In genomic region chr12:100530871-100531270, GRCm38 (mm10) we compare ENCODE assay signal across 15 mouse cellular contexts. TPM values are rescaled to one million over a fixed set of nuclear protein-coding genes. Genes with fewer than 3 reads are reported as not detected.
DNase-seq lines count a peak whose midpoint lies in the region; ATAC-seq and TF ChIP-seq lines count a peak whose summit lies in the region.
"Had no signal": no experiment of that assay in that cellular context is flagged by ENCODE, and none has a peak within 500 bp of the region (broad histone marks: within the 10 kb centered on the region; RNA-seq: fewer than 3 reads in every experiment).

No protein-coding gene starts in this region.

- H3K36me3 ChIP-seq in liver, embryonic 11.5 days (ENCODE audit: control insufficient read depth, insufficient read depth, low read length), result no peaks in the 10 kb centered on the region
- no peaks in the 10 kb centered on the region for H3K36me3 ChIP-seq in macrophage (ENCODE audit: inconsistent target)
- H3K36me3 ChIP-seq: embryonic facial prominence, embryonic 15.5 days; hindbrain, embryonic 12.5 days had no signal

- no peak for ATAC-seq in liver, embryonic 11.5 days (replicated peaks; ENCODE audit: low FRiP score)
- ATAC-seq: forebrain, postnatal 0 days had no signal

- no peak for TF ChIP-seq CTCF in bone marrow, adult 2 months (IDR thresholded peaks at IDR 0.05; ENCODE audit: control insufficient read depth, insufficient read depth, low read length)

- no peak for TF ChIP-seq POLR2A in bone marrow, adult 2 months (IDR thresholded peaks at IDR 0.05; ENCODE audit: borderline replicate concordance, control insufficient read depth, low read depth, low read length)

- 40% methylated on average over 5 of the region's 5 CpGs for WGBS in liver, embryonic 11.5 days
- 20% methylated on average over 5 of the region's 5 CpGs for WGBS in bone marrow, adult 2 months
- WGBS in macrophage (ENCODE audit: missing documents), result 29% methylated on average over 5 of the region's 5 CpGs

- no peaks in the 10 kb centered on the region for H3K9me3 ChIP-seq in liver, embryonic 11.5 days (ENCODE audit: control insufficient read depth, low read length)
- H3K9me3 ChIP-seq: embryonic facial prominence, embryonic 15.5 days; hindbrain, embryonic 12.5 days had no signal

- H3K4me3 ChIP-seq in liver, embryonic 11.5 days (ENCODE audit: low read depth, low read length), result no peak overlapping the region
- H3K4me3 ChIP-seq in bone marrow, adult 2 months (replicated peaks; ENCODE audit: control insufficient read depth, low read depth, low read length), result no peak overlapping the region
- H3K4me3 ChIP-seq in macrophage (ENCODE audit: inconsistent target), result no peak overlapping the region
- H3K4me3 ChIP-seq: embryonic facial prominence, embryonic 15.5 days; hindbrain, embryonic 12.5 days had no signal

- no peak overlapping the region for H3K4me2 ChIP-seq in liver, embryonic 11.5 days
- H3K4me2 ChIP-seq: embryonic facial prominence, embryonic 15.5 days; hindbrain, embryonic 12.5 days had no signal

- H3K27me3 ChIP-seq in liver, embryonic 11.5 days (replicated peaks; ENCODE audit: control insufficient read depth, insufficient read depth, low read length), result no peaks in the 10 kb centered on the region
- H3K27me3 ChIP-seq: embryonic facial prominence, embryonic 15.5 days; hindbrain, embryonic 12.5 days had no signal

- H3K27ac ChIP-seq in liver, embryonic 11.5 days (ENCODE audit: low read depth, low read length), result 0 out of 2 replicates have a peak overlapping the region, but pooled peaks have one; percentile 13
- peak overlapping the region; percentile 59; the same call in 1 of the 2 replicates for H3K27ac ChIP-seq in bone marrow, adult 2 months (ENCODE audit: control insufficient read depth, insufficient read depth, low read depth, low read length, poor library complexity)
- peak overlapping the region; percentile 36 for H3K27ac ChIP-seq in macrophage
- H3K27ac ChIP-seq: embryonic facial prominence, embryonic 15.5 days; hindbrain, embryonic 12.5 days; stomach, postnatal 0 days had no signal

- H3K9ac ChIP-seq in liver, embryonic 11.5 days (ENCODE audit: low read depth, low read length), result no peak overlapping the region
- H3K9ac ChIP-seq: embryonic facial prominence, embryonic 15.5 days; forebrain, postnatal 0 days; hindbrain, embryonic 12.5 days had no signal

- peaks cover 6% of the 10 kb centered on the region; the same call in 1 of the 2 replicates for H3K4me1 ChIP-seq in liver, embryonic 11.5 days (replicated peaks; ENCODE audit: control insufficient read depth, insufficient read depth, low read length)
- peaks cover 6% of the 10 kb centered on the region for H3K4me1 ChIP-seq in bone marrow, adult 2 months (ENCODE audit: control insufficient read depth, insufficient read depth, low read length)

- DNase-seq in adrenal gland, postnatal 10 days, result peak; percentile 2
- no peak for DNase-seq in adrenal gland, adult 2 months
- DNase-seq in liver, embryonic 11.5 days (ENCODE audit: low spot score), result no peak
- DNase-seq in liver (no peak), MN1 (ENCODE audit: low spot score) (no peak)
- no peak for DNase-seq in retina, postnatal 1 day
- DNase-seq: adrenal gland, postnatal 36 days; cerebellum, adult 9-11 months; forebrain, postnatal 0 days; kidney, postnatal 10 days had no signal

- no peaks in the 10 kb centered on the region for H3K79me2 ChIP-seq in macrophage (ENCODE audit: inconsistent target)

RNA-seq across cellular contexts. Expression of gene Ttc7b, which starts 10.2 kb away (rescaled TPM):
- 10 to 100 TPM; 63.4 to 85.3 TPM for total RNA-seq in adrenal gland, postnatal 10 days (2021)
- total RNA-seq in adrenal gland, adult 2 months (2021), result 10 to 100 TPM; 70.9 to 76.7 TPM
- polyA plus RNA-seq in adrenal gland, adult 2 months (2012; rRNA removed), result 121 and 142 TPM in 2 replicates
- 5.6 and 6.2 TPM in 2 replicates for polyA plus RNA-seq in liver, embryonic 11.5 days (2014; fragmentation: Nextera tagmentation; extraction: Ambion mirVana)
- 2.9 and 26.5 TPM in 2 replicates for polyA plus RNA-seq in bone marrow, adult 2 months (2011; ENCODE audit: insufficient read depth, insufficient read length, low replicate concordance, missing spikeins)
- total RNA-seq in macrophage (2018; cell fraction: chromatin; rRNA removed), result 100 to 1,000 TPM in 17 of 26 experiments, 10 to 100 TPM in 9; 75.1 to 195 (median 117) TPM
- total RNA-seq in macrophage (2018; cell fraction: cytosol; rRNA removed), result 10 to 100 TPM; 21.3 to 44.4 (median 32.3) TPM
- 100 to 1,000 TPM in 5 of 26 experiments, 10 to 100 TPM in 21; 40.5 to 130 (median 63.7) TPM for total RNA-seq in macrophage (2018; cell fraction: nucleus; rRNA removed)
- 21.7 to 32.3 TPM (median 29.4 TPM) in 3 replicates for polyA plus RNA-seq in macrophage (2018)
